25 mouse cellular contexts compared by ENCODE assay signal in genomic region chr11:115606733-115607132, GRCm38 (mm10).
"Had no signal": no experiment of that assay in that cellular context is flagged by ENCODE, and none has a peak within 500 bp of the region (broad histone marks: within the 10 kb centered on the region; RNA-seq: fewer than 3 reads in every experiment).

No protein-coding gene starts in this region.

- H3K27ac ChIP-seq: heart, embryonic 10.5 days; hindbrain, embryonic 14.5 days; intestine, embryonic 15.5 days; layer of hippocampus, adult 2 months; left cerebral cortex, adult 2 months; limb, embryonic 10.5 days; limb, embryonic 12.5 days; liver, embryonic 13.5 days; liver, embryonic 15.5 days had no signal

- H3K4me3 ChIP-seq: heart, embryonic 10.5 days; heart, embryonic 12.5 days; heart, embryonic 15.5 days; intestine, embryonic 15.5 days; layer of hippocampus, adult 2 months; left cerebral cortex, adult 2 months; limb, embryonic 12.5 days; liver, embryonic 13.5 days; liver, embryonic 15.5 days had no signal

- H3K27me3 ChIP-seq: heart, embryonic 12.5 days; heart, embryonic 15.5 days; intestine, embryonic 15.5 days; limb, embryonic 12.5 days; liver, embryonic 13.5 days; liver, embryonic 15.5 days had no signal

- H3K9ac ChIP-seq: heart, embryonic 12.5 days; heart, embryonic 15.5 days; hindbrain, embryonic 14.5 days; intestine, embryonic 15.5 days; limb, embryonic 12.5 days; liver, embryonic 13.5 days; liver, embryonic 15.5 days had no signal

- H3K9me3 ChIP-seq: heart, embryonic 10.5 days; heart, embryonic 12.5 days; heart, embryonic 15.5 days; intestine, embryonic 15.5 days; limb, embryonic 10.5 days; limb, embryonic 12.5 days; liver, embryonic 13.5 days; liver, embryonic 15.5 days had no signal

- ATAC-seq: hindbrain, embryonic 16.5 days; inflammation-experienced regulatory T-cells, adult 6 months; intestine, embryonic 15.5 days; intestine, postnatal 0 days had no signal

- DNase-seq: gastrocnemius, postnatal 14 days; gastrocnemius, postnatal 36 days; heart, adult 18-20 months; heart, postnatal 14 days; heart, postnatal 36 days; kidney, adult 18-20 months; kidney, adult 8-10 months; kidney, postnatal 10 days; kidney, postnatal 25 days; kidney, postnatal 4 days; liver; liver, embryonic 13.5 days had no signal

- H3K4me2 ChIP-seq: heart, embryonic 12.5 days; heart, embryonic 15.5 days; hindbrain, embryonic 14.5 days; intestine, embryonic 15.5 days; limb, embryonic 12.5 days; liver, embryonic 13.5 days; liver, embryonic 15.5 days had no signal
